In the genomic region with DNA sequence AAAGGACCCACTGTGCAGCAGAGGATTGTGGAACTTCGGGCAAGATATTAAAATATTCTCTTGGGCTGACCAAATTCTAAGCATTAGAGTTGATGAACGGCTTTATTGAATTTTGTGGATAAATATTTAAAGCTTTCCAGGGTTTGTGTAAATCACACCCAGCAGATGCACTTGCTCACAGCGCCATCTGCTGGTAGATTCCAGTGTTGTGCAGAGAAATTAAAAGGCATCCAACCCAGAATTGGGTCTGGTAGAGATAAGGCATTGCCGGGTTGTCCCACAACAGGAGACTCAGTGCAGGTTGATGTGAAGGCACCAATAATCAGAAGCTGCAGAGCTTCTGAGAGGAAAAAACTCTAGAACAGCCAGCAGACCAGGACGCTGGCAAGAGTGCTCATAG, we compare ENCODE assay signal across 9 mouse cellular contexts.
DNase-seq lines count a peak whose midpoint lies in the region; ATAC-seq and TF ChIP-seq lines count a peak whose summit lies in the region.
"Had no signal": no experiment of that assay in that cellular context is flagged by ENCODE, and none has a peak within 500 bp of the region (broad histone marks: within the 10 kb centered on the region; RNA-seq: fewer than 3 reads in every experiment).

No protein-coding gene starts in this region.

- H3K4me2 ChIP-seq in embryonic facial prominence, embryonic 11.5 days (ENCODE audit: low read depth, low read length) = no peak overlapping the region
- H3K4me2 ChIP-seq in hindbrain, embryonic 15.5 days = peak overlapping the region; percentile 25
- peak overlapping the region; percentile 19 for H3K4me2 ChIP-seq in midbrain, embryonic 15.5 days
- H3K4me2 ChIP-seq: liver, embryonic 15.5 days had no signal

- TF ChIP-seq CTCF in gastrocnemius, adult 2 months (IDR thresholded peaks at IDR 0.05) = peak; percentile 84

- H3K36me3 ChIP-seq in embryonic facial prominence, embryonic 11.5 days (replicated peaks; ENCODE audit: control insufficient read depth, insufficient read depth, low read depth, low read length) = no peaks in the 10 kb centered on the region
- H3K36me3 ChIP-seq in hindbrain, embryonic 15.5 days = no peaks in the 10 kb centered on the region
- no peaks in the 10 kb centered on the region for H3K36me3 ChIP-seq in midbrain, embryonic 15.5 days (replicated peaks)
- H3K36me3 ChIP-seq: liver, embryonic 15.5 days had no signal

- DNase-seq in gastrocnemius, adult 2 months = peak; percentile 53
- no peak for DNase-seq in gastrocnemius, postnatal 25 days
- DNase-seq in adrenal gland, postnatal 14 days = peak; percentile 61
- peak; percentile 80 for DNase-seq in embryonic facial prominence, embryonic 11.5 days (ENCODE audit: low spot score)
- peak; percentile 6 to 69 for DNase-seq in left cerebral cortex, adult 9 months (ENCODE audit: low spot score in 2 of 2)
- peak; percentile 67 for DNase-seq in testis, postnatal 10 days (ENCODE audit: low spot score)

- no peak overlapping the region for H3K9ac ChIP-seq in embryonic facial prominence, embryonic 11.5 days (replicated peaks; ENCODE audit: low read length)
- no peak overlapping the region for H3K9ac ChIP-seq in hindbrain, embryonic 15.5 days
- no peak overlapping the region for H3K9ac ChIP-seq in midbrain, embryonic 15.5 days
- H3K9ac ChIP-seq: liver, embryonic 15.5 days had no signal

- intact Hi-C loops in gastrocnemius, adult 2 months (cut with DNase I) = loop anchor here (1.0 to 10.0 kb wide), 2 partner anchors 707 to 864 kb away; no protein-coding TSS in a partner anchor

- no peak overlapping the region for H3K27ac ChIP-seq in gastrocnemius, adult 2 months
- H3K27ac ChIP-seq in embryonic facial prominence, embryonic 11.5 days (replicated peaks; ENCODE audit: low read depth, low read length) = no peak overlapping the region
- H3K27ac ChIP-seq in hindbrain, embryonic 15.5 days (replicated peaks) = no peak overlapping the region; the same call in 1 of the 2 replicates
- 0 out of 2 replicates have a peak overlapping the region, but pooled peaks have one; percentile 18 for H3K27ac ChIP-seq in midbrain, embryonic 15.5 days
- H3K27ac ChIP-seq: liver, embryonic 15.5 days had no signal

- ATAC-seq in embryonic facial prominence, embryonic 11.5 days (replicated peaks; ENCODE audit: insufficient number of reproducible peaks, low FRiP score, low TSS enrichment, low read depth) = no peak
- ATAC-seq in hindbrain, embryonic 15.5 days (ENCODE audit: low FRiP score, low read depth) = peak; percentile 71; the same call in 1 of the 2 replicates
- ATAC-seq in midbrain, embryonic 15.5 days (replicated peaks) = 0 out of 2 replicates have a peak, but pooled peaks have one; percentile 37

- no peaks in the 10 kb centered on the region for H3K4me1 ChIP-seq in embryonic facial prominence, embryonic 11.5 days (ENCODE audit: control insufficient read depth, insufficient read depth, low read length)
- H3K4me1 ChIP-seq in hindbrain, embryonic 15.5 days (replicated peaks) = peaks cover 5% of the 10 kb centered on the region; the same call in 1 of the 2 replicates
- H3K4me1 ChIP-seq in midbrain, embryonic 15.5 days = peaks cover 8% of the 10 kb centered on the region; the same call in 1 of the 2 replicates
- H3K4me1 ChIP-seq: liver, embryonic 15.5 days had no signal

- H3K4me3 ChIP-seq in gastrocnemius, adult 2 months = no peak overlapping the region
- H3K4me3 ChIP-seq in embryonic facial prominence, embryonic 11.5 days (ENCODE audit: low read depth, low read length) = no peak overlapping the region
- H3K4me3 ChIP-seq in hindbrain, embryonic 15.5 days = no peak overlapping the region
- 0 out of 2 replicates have a peak overlapping the region, but pooled peaks have one; percentile 0 for H3K4me3 ChIP-seq in midbrain, embryonic 15.5 days
- H3K4me3 ChIP-seq: liver, embryonic 15.5 days had no signal

- no peaks in the 10 kb centered on the region for H3K9me3 ChIP-seq in embryonic facial prominence, embryonic 11.5 days (replicated peaks; ENCODE audit: control insufficient read depth, low read length)
- no peaks in the 10 kb centered on the region for H3K9me3 ChIP-seq in hindbrain, embryonic 15.5 days
- no peaks in the 10 kb centered on the region for H3K9me3 ChIP-seq in midbrain, embryonic 15.5 days
- H3K9me3 ChIP-seq: liver, embryonic 15.5 days had no signal

- WGBS in embryonic facial prominence, embryonic 11.5 days = 26% methylated on average over 5 of the region's 5 CpGs
- 9% methylated on average over 5 of the region's 5 CpGs for WGBS in hindbrain, embryonic 15.5 days
- 7% methylated on average over 5 of the region's 5 CpGs for WGBS in midbrain, embryonic 15.5 days

- H3K27me3 ChIP-seq in embryonic facial prominence, embryonic 11.5 days (ENCODE audit: control insufficient read depth, insufficient read depth, low read length) = no peaks in the 10 kb centered on the region
- no peaks in the 10 kb centered on the region for H3K27me3 ChIP-seq in hindbrain, embryonic 15.5 days
- no peaks in the 10 kb centered on the region for H3K27me3 ChIP-seq in midbrain, embryonic 15.5 days (replicated peaks)
- H3K27me3 ChIP-seq: liver, embryonic 15.5 days had no signal
